ENCODE assay signal across 8 mouse cellular contexts in the genomic region with DNA sequence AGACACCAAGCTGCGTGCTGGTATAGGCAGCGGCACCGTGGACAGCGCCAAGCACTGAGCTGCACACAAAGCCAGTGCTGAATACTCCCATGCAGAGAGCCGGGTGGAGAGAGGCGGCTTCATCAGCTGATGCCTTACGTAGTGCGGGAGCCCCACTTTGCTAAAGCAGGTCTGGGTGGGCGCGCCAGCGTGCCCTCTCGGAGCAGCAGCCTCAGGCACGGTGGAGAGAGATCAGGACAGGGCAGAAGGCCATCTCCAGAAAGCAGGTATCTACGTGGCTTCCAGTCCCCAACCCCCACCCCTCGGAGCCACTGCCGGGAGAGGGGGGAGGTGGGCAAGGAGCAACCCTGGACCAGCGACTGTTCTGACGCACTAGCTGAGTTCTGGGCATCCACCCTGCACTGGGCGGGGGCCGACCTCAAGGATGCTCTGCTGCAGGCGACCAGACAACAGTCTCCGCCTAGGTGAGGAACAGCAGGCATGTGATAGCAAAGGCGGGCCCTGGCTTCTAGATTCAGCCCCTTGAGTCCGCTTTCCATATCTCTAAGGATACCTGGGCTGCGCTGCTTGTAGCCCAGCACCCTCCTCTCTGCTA. TPM values are rescaled to one million over a fixed set of nuclear protein-coding genes. Genes with fewer than 3 reads are reported as not detected.
DNase-seq lines count a peak whose midpoint lies in the region; ATAC-seq and TF ChIP-seq lines count a peak whose summit lies in the region.

A gene (plus strand): TSS at position 449 of the 595 bp plus-strand sequence.

- H3K9ac ChIP-seq in forebrain, embryonic 11.5 days (ENCODE audit: low read length) = peak within 1 kb of the TSS; percentile 43

- 0 out of 2 replicates have a peak, but pooled peaks have one; percentile 36 for ATAC-seq in forebrain, embryonic 11.5 days (replicated peaks; ENCODE audit: low FRiP score)

- peak; percentile 15 to 45 for DNase-seq in adrenal gland, adult (ENCODE audit: inconsistent age in 2 of 2, low spot score in 1 of 2)
- DNase-seq in adrenal gland, adult 18-20 months (ENCODE audit: low spot score in 2 of 2) = no peak
- DNase-seq in brain, adult 2 months (ENCODE audit: low read depth, low spot score) = peak; percentile 80
- peak; percentile 75 for DNase-seq in forebrain, embryonic 11.5 days (ENCODE audit: low spot score)
- peak; percentile 19 for DNase-seq in kidney, adult 2 months
- DNase-seq in limb, embryonic 10.5 days (ENCODE audit: low spot score) = peak; percentile 63
- DNase-seq in right cerebral cortex, postnatal 10 days (ENCODE audit: low spot score in 2 of 2) = peak; percentile 71 to 72
- no peak for DNase-seq in B cell, adult 2 months

- peak within 1 kb of the TSS; percentile 53 for H3K4me2 ChIP-seq in forebrain, embryonic 11.5 days (ENCODE audit: low read depth, low read length, severe bottlenecking)

- peaks cover 2% of the 10 kb centered on the region; the same call in 1 of the 2 replicates for H3K27me3 ChIP-seq in forebrain, embryonic 11.5 days (ENCODE audit: control insufficient read depth, insufficient read depth, low read length)
- H3K27me3 ChIP-seq in kidney, adult 2 months (replicated peaks; ENCODE audit: control insufficient read depth, insufficient read depth, low read length) = no peaks in the 10 kb centered on the region
- peaks cover 29% of the 10 kb centered on the region for H3K27me3 ChIP-seq in limb, embryonic 10.5 days (ENCODE audit: low read depth, poor library complexity, severe bottlenecking)

- H3K36me3 ChIP-seq in forebrain, embryonic 11.5 days (ENCODE audit: control insufficient read depth, insufficient read depth, low read length) = no peaks in the 10 kb centered on the region
- H3K36me3 ChIP-seq in kidney, adult 2 months (ENCODE audit: control insufficient read depth, insufficient read depth, low read length) = no peaks in the 10 kb centered on the region
- H3K36me3 ChIP-seq in limb, embryonic 10.5 days = no peaks in the 10 kb centered on the region

- 4% methylated on average over 25 of the region's 25 CpGs for WGBS in forebrain, embryonic 11.5 days
- 7% methylated on average over 25 of the region's 25 CpGs for WGBS in kidney, adult 2 months
- WGBS in limb, embryonic 10.5 days = 5% methylated on average over 25 of the region's 25 CpGs

- H3K27ac ChIP-seq in forebrain, embryonic 11.5 days (ENCODE audit: low read depth, low read length) = no peak within 1 kb of the TSS
- no peak within 1 kb of the TSS for H3K27ac ChIP-seq in kidney, adult 2 months (ENCODE audit: insufficient read depth, low read depth, low read length)
- H3K27ac ChIP-seq in limb, embryonic 10.5 days = no peak within 1 kb of the TSS

- H3K4me1 ChIP-seq in forebrain, embryonic 11.5 days (replicated peaks; ENCODE audit: control insufficient read depth, insufficient read depth, low read length) = no peaks in the 10 kb centered on the region
- no peaks in the 10 kb centered on the region for H3K4me1 ChIP-seq in kidney, adult 2 months (ENCODE audit: control insufficient read depth, insufficient read depth, low read length)
- H3K4me1 ChIP-seq in limb, embryonic 10.5 days = peaks cover 6% of the 10 kb centered on the region

- peak within 1 kb of the TSS; percentile 29 for H3K4me3 ChIP-seq in forebrain, embryonic 11.5 days (ENCODE audit: low read depth, low read length)
- H3K4me3 ChIP-seq in kidney, adult 2 months (ENCODE audit: insufficient read depth, low read depth, low read length) = no peak within 1 kb of the TSS
- peak within 1 kb of the TSS; percentile 34; the same call in 1 of the 2 replicates for H3K4me3 ChIP-seq in limb, embryonic 10.5 days

- TF ChIP-seq CTCF in kidney, adult 2 months (conservative IDR thresholded peaks at IDR 0.05; ENCODE audit: insufficient read depth, insufficient read length, low read depth, low read length) = no peak

- no peak for TF ChIP-seq POLR2A in kidney, adult 2 months (IDR thresholded peaks at IDR 0.05; ENCODE audit: low read depth, low read length)

- no peaks in the 10 kb centered on the region for H3K9me3 ChIP-seq in forebrain, embryonic 11.5 days (ENCODE audit: control insufficient read depth, low read length)
- H3K9me3 ChIP-seq in limb, embryonic 10.5 days (replicated peaks) = no peaks in the 10 kb centered on the region

RNA-seq across cellular contexts. Expression of the gene that starts here (rescaled TPM):
- total RNA-seq in adrenal gland, adult 18-20 months (2021) = not detected
- 0.05 TPM in 1 of 2 replicates, not detected in the other for polyA plus RNA-seq in forebrain, embryonic 11.5 days (2014; fragmentation: Nextera tagmentation; extraction: Ambion mirVana)
- not detected in 2 replicates for polyA plus RNA-seq in kidney, adult 2 months (2012; rRNA removed)
- not detected in 2 replicates for polyA plus RNA-seq in limb, embryonic 10.5 days (2016; fragmentation: Nextera tagmentation; extraction: Ambion mirVana)

Comparison
In these comparisons a context has a peak if more than half of its experiments do, and no peak if none do; other contexts are left out.
1. DNase-seq: peak in adrenal gland, adult (2 of 2), brain, adult 2 months (single experiment) and right cerebral cortex, postnatal 10 days (2 of 2); none in adrenal gland, adult 18-20 months (0 of 2) and B cell, adult 2 months (0 of 2).
2. Peak in DNase-seq, ATAC-seq, H3K4me3 ChIP-seq, H3K9ac ChIP-seq and H3K4me2 ChIP-seq in forebrain, embryonic 11.5 days; RNA of the gene not detected or under 1 TPM.
3. Peak in DNase-seq in kidney, adult 2 months; RNA of the gene not detected or under 1 TPM.
4. Peak in DNase-seq and H3K4me3 ChIP-seq in limb, embryonic 10.5 days; RNA of the gene not detected or under 1 TPM.